Mouse (Mus musculus) embryonic stem cell, embryonic (primary cell): Measurements from ENCODE around the gene Dpp8.

Experiments
- CTCF ChIA-PET, 4 experiments: fragments of 300-600 bp in 2 of 4; fragments of 350-600 bp in 2 of 4; sonication (Branson Sonifier 250); formaldehyde crosslinking; loops; one replicate each; lab custom pipeline; 2022; ENCODE audit warnings: inconsistent platforms in 2 of 4; lab: Charles Lee
- POLR2A ChIA-PET, 4 experiments: fragments of 300-600 bp in 2 of 4; fragments of 350-600 bp in 2 of 4; sonication (Branson Sonifier 250); formaldehyde crosslinking; loops; one replicate each; lab custom pipeline; 2022; ENCODE audit warnings: antibody characterized with exemption in 4 of 4, inconsistent platforms in 1 of 4; lab: Charles Lee

Gene Dpp8

DNA sequence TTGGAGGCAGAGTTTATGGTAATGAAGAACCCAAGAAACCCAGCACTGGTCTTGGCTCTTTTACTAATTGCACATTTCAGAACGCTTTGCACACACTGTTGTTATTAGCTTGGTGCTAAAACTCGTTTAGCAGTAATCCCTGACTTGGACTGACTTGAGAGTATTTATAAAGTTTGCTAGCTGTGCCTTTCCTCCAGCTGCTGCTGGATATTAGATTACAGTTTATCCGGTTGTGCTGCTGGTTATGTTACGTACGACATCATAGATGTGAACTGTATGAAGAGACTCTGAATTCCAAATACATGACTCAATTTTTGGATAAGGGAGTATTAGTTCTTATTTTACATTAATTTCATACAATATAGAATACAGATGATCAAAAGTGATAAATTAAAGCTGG, 17.2 kb downstream of the Dpp8 start:
- POLR2A ChIA-PET, result interaction anchor here in 1 of 4 experiments (0.6 to 1.4 kb wide), 3 partner anchors 9 to 73 kb away, joined by 3 read pairs; no protein-coding TSS in a partner anchor

DNA sequence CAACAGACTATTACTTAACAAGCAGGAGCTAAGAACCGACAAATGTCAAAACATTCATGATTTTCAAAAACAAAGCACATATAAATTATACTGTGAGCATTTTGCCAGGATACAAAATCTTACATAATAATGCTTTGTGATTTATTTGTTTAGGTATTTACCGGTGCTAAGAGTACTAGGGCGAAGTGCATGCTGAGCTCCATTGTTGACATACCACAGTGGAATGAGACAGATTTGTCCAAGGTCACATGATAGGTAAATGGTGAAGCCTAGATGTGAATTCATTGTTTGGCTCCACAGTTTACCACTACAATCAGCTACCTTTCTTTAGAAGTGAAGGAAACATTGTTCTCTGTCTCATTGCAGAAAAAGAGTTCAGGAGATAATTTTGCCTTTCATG, 18.8 kb downstream of the Dpp8 start:
- POLR2A ChIA-PET, result interaction anchor here in 2 of 4 experiments (0.6 to 1.3 kb wide), 6 partner anchors 24 to 783 kb away, joined by 3 to 6 read pairs (median 3); partner anchors contain the start of gene Hacd3 (in 1 of the 2)
- CTCF ChIA-PET, result interaction anchor here in 1 of 4 experiments (0.6 kb wide), 2 partner anchors 70 to 153 kb away, joined by 3 to 4 read pairs; no protein-coding TSS in a partner anchor

More for the DNA sequence above, 17.2 kb downstream of the Dpp8 start:
- CTCF ChIA-PET, result interaction anchor here in 1 of 4 experiments (0.6 kb wide), 1 partner anchor 115 kb away, joined by 5 read pairs; no protein-coding TSS in a partner anchor

DNA sequence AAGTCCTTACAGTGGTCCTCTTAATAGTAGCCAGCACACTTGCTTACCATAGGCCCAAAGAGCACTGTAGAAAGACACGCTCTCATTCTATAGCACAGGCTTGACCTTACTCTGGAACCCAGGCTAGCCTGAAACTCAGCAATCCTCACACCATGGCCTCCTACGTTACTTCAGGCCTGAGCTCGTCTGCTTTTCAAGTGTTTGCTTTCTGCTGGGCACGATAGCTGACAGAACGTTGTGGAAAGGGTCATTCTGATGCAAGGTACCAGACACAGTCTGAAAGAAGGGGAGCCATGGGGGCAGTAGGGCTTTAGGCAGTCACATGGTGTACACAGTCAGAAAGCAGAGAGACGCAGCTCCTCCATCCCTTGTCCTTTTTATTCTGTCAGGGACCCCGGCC, 32.0 kb downstream of the Dpp8 start:
- POLR2A ChIA-PET, result interaction anchor here in 1 of 4 experiments (0.6 kb wide), 1 partner anchor 9 kb away, joined by 3 read pairs; no protein-coding TSS in a partner anchor
- CTCF ChIA-PET, result interaction anchor here in 1 of 4 experiments (0.5 kb wide), 1 partner anchor 101 kb away, joined by 5 read pairs; no protein-coding TSS in a partner anchor

DNA sequence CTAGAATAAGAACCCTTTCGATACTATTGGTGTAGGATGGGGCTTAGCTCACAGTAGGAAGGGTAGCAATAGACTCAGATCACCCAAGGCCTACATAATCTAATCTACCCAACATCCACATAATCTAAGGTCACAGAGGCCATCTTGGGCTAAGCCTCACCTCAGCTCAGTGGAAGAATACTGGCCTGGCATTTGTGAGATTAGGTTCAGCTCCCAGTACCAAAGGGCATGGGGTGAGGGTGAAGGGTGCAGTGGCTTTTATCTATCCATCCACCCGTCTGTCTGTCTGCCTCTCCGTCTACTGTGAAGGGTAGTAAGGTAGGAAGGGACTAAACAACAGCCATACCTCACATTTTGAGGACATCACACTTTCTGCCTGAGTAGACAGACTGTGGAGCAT, 38.4 kb downstream of the Dpp8 start:
- ChIA-PET CTCF (interaction anchor here in 1 of 4 experiments (0.5 kb wide), 1 partner anchor 215 kb away, joined by 3 read pairs; no protein-coding TSS in a partner anchor), POLR2A (no interaction called here)

DNA sequence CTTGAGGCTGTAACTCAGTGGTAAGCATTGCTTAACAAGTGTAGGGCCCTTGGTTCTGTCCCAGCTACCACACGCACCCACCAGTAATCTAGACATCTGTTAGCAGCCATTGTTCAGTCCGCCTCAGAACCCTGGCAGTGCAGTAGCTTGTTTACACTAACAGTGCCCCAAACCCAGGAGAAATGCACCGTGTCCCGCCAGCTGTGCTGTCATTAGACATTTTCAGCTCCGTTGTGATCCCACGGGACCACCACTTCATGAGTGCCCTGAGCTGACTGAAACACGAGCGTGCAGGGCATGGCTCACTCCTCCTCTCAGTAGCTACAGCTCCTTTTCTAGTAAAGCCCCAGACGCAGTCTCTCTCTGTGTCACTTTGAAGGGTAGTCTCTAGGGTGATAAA, 41.3 kb downstream of the Dpp8 start:
- POLR2A ChIA-PET, result interaction anchor here in 3 of 4 experiments (0.5 to 2.1 kb wide), 10 partner anchors 9 to 692 kb away, joined by 3 to 8 read pairs (median 3); no protein-coding TSS in a partner anchor
- CTCF ChIA-PET, result interaction anchor here in 3 of 4 experiments (0.6 to 1.2 kb wide), 4 partner anchors 11 to 55 kb away, joined by 3 to 5 read pairs (median 4); no protein-coding TSS in a partner anchor

DNA sequence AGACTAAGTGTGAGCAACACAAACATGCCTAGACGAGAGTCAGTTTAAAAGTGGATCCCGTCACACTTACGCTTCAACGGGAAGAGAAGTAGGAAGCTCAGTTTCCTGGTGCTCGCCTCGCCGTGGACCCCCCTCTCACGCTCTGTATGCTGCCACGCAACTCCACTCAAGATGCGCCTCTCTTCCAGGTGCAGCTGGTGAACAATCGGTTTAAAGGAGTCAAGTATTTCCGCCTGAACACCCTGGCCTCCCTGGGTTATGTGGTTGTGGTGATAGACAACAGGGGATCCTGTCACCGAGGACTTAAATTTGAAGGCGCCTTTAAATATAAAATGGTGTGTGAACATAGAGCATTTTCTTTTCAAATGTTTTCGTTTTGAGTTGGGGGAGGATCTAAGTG, 42.0 kb downstream of the Dpp8 start:
- ChIA-PET CTCF (interaction anchor here in 3 of 4 experiments (1.1 to 1.2 kb wide), 3 partner anchors 47 to 54 kb away, joined by 3 to 4 read pairs (median 3); no protein-coding TSS in a partner anchor), POLR2A (interaction anchor here in 3 of 4 experiments (0.5 to 2.1 kb wide), 14 partner anchors 9 to 693 kb away, joined by 3 to 8 read pairs (median 3); no protein-coding TSS in a partner anchor)

DNA sequence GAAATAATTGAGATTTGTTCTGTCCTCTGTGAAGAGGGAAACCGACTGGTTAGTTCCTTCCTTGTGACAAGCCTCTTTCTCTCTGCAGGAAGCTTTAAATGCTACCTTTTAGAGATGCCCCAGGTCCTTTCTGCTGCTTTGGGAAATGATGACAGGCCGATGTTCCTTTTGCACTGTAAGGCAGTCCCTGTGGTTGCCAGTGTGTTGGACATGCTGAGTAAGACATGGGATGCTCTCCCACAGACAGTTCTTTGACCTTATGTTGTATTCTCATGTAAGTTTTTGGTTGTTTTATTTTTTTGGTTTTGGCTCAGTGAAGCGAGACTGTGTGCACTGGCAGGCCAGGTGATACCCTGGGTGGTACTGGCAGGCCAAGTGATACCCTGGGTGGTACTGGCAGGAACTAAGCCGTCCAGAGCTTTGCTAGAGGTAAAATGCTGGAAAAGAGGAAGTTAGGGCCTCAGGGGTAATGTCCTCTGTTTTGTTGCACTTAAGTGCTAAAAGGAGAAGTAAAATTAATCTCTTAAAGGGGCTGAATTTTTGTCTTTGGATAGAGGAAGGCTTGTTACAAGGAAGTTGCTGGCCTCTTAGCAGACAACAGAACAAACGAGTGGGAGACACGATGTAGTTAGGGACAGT, 42.8 kb downstream of the Dpp8 start:
- CTCF ChIA-PET, result interaction anchor here in 1 of 4 experiments (1.1 kb wide), 1 partner anchor 49 kb away, joined by 3 read pairs; no protein-coding TSS in a partner anchor

DNA sequence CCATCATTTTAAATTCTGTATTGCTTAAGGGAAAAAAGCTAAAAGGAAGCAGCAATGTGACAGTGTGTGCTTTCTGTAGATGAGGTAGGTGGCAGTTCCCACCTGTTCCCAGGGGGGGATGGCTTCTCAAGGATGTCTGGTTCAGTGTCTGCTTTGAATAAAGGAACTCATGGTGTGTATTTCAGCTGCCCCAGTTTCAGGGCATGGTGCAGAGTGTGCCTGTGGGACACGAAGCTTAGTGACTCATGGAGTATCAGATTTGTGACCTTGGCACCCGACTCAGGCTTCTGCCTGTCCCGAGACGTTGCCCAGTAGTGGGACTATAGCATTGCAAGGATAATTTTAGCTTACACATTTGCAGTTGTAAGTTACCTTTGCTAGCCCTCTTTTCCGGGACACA, 45.3 kb downstream of the Dpp8 start:
- CTCF ChIA-PET, result no interaction called here
- POLR2A ChIA-PET, result interaction anchor here in 1 of 4 experiments (0.6 to 1.7 kb wide), 6 partner anchors 8 to 917 kb away, joined by 3 to 6 read pairs (median 4); no protein-coding TSS in a partner anchor

More for the DNA sequence above, 42.8 kb downstream of the Dpp8 start:
- POLR2A ChIA-PET, result interaction anchor here in 2 of 4 experiments (0.7 to 2.1 kb wide), 8 partner anchors 8 to 121 kb away, joined by 3 to 7 read pairs (median 4); no protein-coding TSS in a partner anchor

DNA sequence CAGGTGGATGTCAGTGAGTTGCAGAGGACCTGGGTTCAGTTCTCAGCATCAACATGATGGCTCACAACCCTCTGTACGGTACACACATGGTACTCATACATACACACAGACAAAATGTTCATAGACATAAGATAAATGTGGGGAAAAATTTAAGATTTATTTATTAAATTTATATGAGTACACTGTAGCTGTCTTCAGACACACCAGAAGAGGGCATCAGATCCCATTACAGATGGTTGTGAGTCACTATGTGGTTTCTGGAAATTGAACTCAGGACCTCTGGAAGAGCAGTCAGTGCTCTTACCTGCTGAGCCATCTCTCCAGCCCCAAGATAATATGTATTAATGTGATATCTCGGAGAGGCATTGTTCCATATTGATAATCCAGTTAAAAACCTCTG, 47.9 kb downstream of the Dpp8 start:
- POLR2A ChIA-PET, result interaction anchor here in 1 of 4 experiments (1.5 to 4.8 kb wide), 2 partner anchors 10 to 116 kb away, joined by 6 to 20 read pairs; no protein-coding TSS in a partner anchor
- CTCF ChIA-PET, result interaction anchor here in 1 of 4 experiments (0.6 kb wide), 2 partner anchors 13 to 198 kb away, joined by 3 to 4 read pairs; no protein-coding TSS in a partner anchor

DNA sequence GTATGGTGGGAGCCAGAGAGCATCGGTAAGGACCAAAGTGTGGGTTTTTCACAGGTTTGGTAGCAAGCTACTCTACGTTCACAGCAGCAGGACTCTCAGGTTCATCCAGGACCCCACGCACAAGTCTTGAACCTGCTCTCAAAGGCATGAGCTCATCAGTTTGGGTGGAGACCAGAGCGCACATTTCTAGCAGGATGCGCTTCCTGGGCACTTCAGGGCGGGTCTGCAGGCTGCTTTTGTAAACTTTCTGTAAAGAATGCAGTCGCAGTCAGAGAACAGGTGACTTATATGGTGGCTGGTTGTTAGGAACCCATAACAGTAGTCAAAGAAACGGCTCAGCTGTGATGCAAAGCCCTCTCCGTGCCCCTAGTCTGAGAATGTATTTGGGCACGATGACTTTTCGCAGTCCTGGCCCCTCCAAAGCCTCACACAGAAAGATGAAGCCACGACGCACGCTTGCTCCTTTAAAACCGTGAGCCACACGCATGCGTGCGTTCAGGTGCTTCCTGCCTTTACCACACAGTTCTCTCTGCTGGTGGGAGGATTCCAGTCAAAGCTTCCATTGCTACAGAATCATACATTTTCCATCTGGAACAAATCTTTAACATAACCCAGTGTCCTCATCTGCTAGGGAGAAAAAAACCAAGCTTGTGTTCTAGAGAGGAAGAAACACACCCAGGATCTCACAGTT, 51.0 kb downstream of the Dpp8 start:
- ChIA-PET CTCF (interaction anchor here in 3 of 4 experiments (0.5 to 1.5 kb wide), 7 partner anchors 11 to 179 kb away, joined by 3 to 12 read pairs (median 4); no protein-coding TSS in a partner anchor), POLR2A (interaction anchor here (0.6 to 4.8 kb wide), 20 partner anchors 7 to 1474 kb away, joined by 3 to 20 read pairs (median 3); partner anchors contain the start of gene Dpp8 (in 1 of the 4))

DNA sequence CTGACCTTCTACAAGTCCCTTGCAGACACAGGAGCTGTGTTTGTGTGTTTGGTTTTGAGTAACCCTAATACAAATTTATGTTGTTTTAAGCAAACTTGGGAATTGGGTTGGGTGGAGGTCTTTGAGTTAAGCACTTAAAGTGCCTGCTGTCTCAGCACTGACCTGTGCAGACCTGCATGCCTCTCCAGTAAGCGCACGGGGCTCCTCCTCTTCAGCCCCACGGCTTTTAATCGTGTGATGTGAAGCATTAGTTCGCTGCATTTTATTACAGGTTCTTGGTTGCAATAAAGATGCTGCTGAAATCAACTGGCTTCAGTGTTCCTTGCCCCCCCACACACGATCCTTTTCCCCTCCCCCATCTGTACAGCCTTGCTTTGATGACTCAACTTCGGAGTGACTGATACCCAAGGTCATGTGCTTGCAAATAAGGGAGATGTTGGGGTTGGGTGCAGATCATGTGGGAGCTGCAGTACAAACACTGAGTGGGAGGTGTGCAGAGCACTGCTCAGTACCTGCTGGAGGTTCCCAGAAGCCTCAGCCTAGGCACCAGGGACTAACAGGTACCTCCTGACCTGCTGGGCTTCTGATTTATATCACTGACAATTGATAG, 52.1 kb downstream of the Dpp8 start:
- CTCF ChIA-PET, result interaction anchor here in 2 of 4 experiments (0.5 to 1.5 kb wide), 5 partner anchors 10 to 180 kb away, joined by 3 to 5 read pairs (median 4); no protein-coding TSS in a partner anchor
- POLR2A ChIA-PET, result interaction anchor here in 2 of 4 experiments (0.6 to 2.7 kb wide), 10 partner anchors 7 to 188 kb away, joined by 3 to 7 read pairs (median 3); no protein-coding TSS in a partner anchor

DNA sequence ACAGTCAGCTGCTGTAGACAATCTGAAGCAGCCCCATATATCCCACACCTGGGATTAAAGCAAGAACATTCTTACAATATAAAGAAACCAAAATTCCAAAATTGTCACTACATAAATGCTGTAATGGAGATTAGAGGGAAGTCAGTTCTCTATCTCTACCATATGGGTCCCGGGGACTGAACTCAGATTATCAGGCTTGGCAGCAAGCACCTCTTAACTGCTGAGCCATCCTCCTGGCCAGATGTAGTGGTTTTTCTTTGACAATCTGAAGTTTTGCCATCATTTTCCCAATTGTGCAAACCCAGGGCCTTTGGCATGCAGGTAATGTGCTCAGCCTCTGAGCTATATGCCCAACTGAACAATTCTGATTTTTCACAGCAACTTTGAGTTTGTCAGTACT, 53.1 kb downstream of the Dpp8 start:
- ChIA-PET POLR2A (interaction anchor here in 1 of 4 experiments (0.7 to 1.4 kb wide), 4 partner anchors 8 to 111 kb away, joined by 3 to 4 read pairs (median 3); no protein-coding TSS in a partner anchor), CTCF (no interaction called here)

DNA sequence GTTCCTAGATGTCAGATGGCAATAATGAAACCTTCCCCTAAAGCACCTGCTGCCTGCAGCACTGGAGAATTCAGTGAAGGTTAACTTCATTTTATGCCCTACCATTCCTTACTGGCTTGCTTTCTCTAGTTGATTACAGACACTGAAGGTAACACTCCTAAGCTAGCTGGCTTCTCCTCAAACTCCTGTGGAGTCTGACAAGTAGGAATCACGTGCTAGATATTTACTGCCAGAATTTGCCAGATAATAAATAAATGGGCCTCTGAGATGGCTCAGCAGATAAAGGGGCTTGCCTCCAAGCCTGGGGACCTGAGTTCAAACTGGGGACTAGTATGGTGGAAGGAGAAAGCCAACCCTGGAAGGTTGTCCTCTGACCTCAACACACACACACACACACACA, 54.6 kb downstream of the Dpp8 start:
- ChIA-PET POLR2A (interaction anchor here in 3 of 4 experiments (0.7 to 1.6 kb wide), 6 partner anchors 11 to 626 kb away, joined by 3 to 5 read pairs (median 3); no protein-coding TSS in a partner anchor), CTCF (interaction anchor here in 2 of 4 experiments (0.6 to 0.7 kb wide), 2 partner anchors 109 to 350 kb away, joined by 3 read pairs; no protein-coding TSS in a partner anchor)

DNA sequence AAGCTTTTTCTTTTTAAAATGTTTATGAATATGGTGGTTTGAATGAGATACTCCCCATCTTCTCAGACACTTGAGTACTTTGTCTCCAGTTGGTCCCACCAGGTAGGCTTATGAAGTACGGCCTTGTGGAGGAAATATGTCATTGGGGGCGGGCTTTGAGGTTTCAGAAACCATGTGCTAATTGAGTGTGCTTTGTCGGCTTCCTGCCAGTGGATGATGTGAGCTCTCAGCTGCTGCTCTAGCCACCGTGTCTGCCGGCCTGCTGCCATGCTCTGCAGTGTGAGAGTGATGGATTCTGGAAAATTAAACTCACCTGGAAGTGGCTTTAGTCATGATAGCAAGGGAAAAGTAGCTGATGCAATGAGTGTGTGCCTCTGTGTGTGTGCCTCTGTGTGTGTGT, 55.3 kb downstream of the Dpp8 start:
- ChIA-PET POLR2A (interaction anchor here in 2 of 4 experiments (1.3 to 1.6 kb wide), 4 partner anchors 12 to 109 kb away, joined by 3 to 5 read pairs (median 3); no protein-coding TSS in a partner anchor), CTCF (interaction anchor here in 2 of 4 experiments (0.6 to 1.1 kb wide), 3 partner anchors 34 to 109 kb away, joined by 3 read pairs; no protein-coding TSS in a partner anchor)

DNA sequence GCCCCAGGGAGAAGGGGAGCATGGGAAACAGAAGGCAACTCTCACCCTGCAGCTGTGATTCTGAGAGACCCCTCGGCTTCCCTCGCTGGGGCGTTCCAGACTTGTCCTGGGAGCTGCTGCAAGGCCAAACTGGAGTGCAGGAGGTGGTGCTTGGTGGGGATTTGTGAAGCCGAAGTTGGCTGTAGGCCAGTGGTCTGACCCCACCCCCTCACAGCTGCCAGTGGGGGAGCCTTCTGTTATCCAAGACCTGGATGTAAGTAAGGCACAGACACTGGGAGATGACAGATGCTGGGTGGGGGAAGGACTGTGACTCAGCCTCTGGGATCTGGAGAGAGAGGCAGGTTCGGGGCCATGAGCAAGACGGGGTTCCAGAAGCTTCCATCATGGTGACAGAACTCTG, 62.0 kb downstream of the Dpp8 start:
- POLR2A ChIA-PET, result interaction anchor here in 3 of 4 experiments (0.6 to 2.6 kb wide), 14 partner anchors 11 to 456 kb away, joined by 3 to 9 read pairs (median 4); partner anchors contain the start of gene Hacd3 (in 1 of the 3)
- CTCF ChIA-PET, result interaction anchor here in 3 of 4 experiments (0.5 to 2.2 kb wide), 14 partner anchors 10 to 1952 kb away, joined by 3 to 9 read pairs (median 3); partner anchors contain the start of genes Dpp8 (in 1 of the 3) and Hacd3 (in 1 of the 3)

DNA sequence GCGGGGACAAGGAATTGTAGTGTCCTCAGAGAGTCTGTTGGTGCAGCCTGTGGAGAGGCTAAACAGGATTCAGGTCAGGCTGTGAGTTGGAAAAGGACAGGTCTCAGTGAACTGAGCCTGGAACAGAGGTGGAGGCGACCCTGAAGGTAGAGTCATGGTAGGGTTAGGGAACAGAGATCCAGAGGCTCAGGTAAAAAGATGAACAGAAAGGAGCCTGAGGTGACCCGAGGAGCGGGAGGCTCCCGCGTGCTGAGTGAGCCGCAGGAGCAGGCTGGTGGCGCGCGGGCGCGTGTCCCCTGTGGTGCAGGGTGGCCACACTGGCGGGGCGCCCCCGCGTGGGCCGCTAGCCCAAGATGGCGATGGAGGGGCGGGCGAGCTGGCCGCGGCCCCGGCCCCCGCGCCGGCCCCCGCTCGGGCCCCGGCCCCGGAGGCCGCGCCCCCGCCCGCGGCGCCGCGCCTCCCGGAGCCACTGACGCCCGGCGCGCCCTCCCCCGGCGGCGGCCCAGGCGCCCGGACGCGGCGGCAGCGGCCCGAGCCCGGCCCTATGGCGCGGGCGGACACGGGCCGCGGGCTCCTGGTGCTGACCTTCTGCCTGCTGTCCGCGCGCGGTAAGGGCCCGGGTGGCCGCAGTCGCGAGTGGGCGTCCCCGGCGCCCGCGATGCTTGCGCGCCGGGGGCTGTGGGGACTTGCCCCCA, 68.9 kb downstream of the Dpp8 start, which contains the start of gene Igdcc4:
TSS of gene Igdcc4 (plus strand) at position 496 of the 695 bp plus-strand sequence.
- POLR2A ChIA-PET, result interaction anchor here in 3 of 4 experiments (0.6 to 2.7 kb wide), 7 partner anchors 8 to 80 kb away, joined by 3 to 11 read pairs (median 3); partner anchors contain the start of gene Hacd3 (in 1 of the 3)
- CTCF ChIA-PET, result interaction anchor here in 3 of 4 experiments (0.9 to 2.0 kb wide), 5 partner anchors 20 to 27 kb away, joined by 3 to 7 read pairs (median 4); no protein-coding TSS in a partner anchor
